Mouse (Mus musculus) fat pad, adult 2 months (tissue): Measurements from ENCODE around the gene As3mt.
A peak's percentile ranks its signal among the peaks of the same experiment; 100 is the strongest.

Source experiments
- DNase-seq: peaks from one replicate; pipeline ENCODE4 v3.0.0-alpha.2; 2011; ENCODE audit warnings: low read depth, low spot score; ENCODE audit errors: extremely low read depth

As3mt gene

GRCm38 (mm10) chr19:46707296-46708151 lies at the start of gene As3mt:
TSS of gene As3mt (plus strand) at chr19:46707458.
- no peak for DNase-seq

- DNase-seq, result no peak
Observed at GRCm38 (mm10) chr19:46658348-46658747, 48.9 kb upstream of the As3mt start.

- no peak for DNase-seq
Observed at GRCm38 (mm10) chr19:46658851-46659250, 48.4 kb upstream of the As3mt start.

- no peak for DNase-seq
Observed at GRCm38 (mm10) chr19:46661511-46661910, 45.7 kb upstream of the As3mt start.

- no peak for DNase-seq
Observed at GRCm38 (mm10) chr19:46662214-46662613, 45.0 kb upstream of the As3mt start.

GRCm38 (mm10) chr19:46662784-46663183 lies 44.5 kb upstream of the As3mt start:
- no peak for DNase-seq

- no peak for DNase-seq
Observed at GRCm38 (mm10) chr19:46665474-46665873, 41.8 kb upstream of the As3mt start.

DNA sequence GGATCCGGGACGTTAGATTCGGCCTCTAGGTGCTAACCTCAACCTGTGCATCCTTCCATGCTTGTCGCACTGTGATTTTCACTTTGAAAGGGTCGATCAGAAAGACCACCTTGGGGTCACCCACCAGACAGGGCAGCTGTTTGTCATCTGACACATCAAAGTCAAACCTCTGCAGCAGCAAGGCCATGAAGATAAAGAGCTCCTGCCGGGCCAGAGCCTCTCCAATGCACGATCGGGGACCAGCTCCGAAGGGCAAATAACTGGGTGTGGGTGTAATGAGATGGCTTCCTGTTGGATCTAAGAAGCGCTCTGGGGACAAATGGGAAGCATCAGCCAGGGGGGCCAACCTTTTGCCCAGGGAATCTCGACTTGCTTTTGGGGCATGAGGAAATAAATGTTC lies 40.0 kb upstream of the As3mt start:
- DNase-seq, result no peak

- no peak for DNase-seq
Observed at GRCm38 (mm10) chr19:46668263-46668662, 39.0 kb upstream of the As3mt start.

DNA sequence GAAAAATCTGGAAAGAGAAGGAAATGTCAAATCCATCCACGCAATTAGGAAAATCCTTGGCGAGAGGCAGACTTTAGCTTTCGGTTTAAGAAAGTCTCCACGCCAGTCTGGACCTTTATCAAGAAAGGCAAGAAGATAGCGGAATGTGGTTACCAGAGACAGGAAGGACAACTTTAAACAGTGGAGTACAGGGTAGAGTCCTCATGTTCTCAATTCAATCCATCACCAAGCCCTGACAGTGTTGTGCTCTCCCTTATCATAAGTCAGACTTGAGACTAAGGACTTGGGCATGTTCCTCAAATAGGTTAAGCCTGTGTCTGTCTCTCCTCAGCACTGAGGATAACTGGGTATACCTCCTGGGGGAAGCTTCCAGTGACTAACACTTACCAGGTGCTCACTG lies 37.5 kb upstream of the As3mt start:
- DNase-seq, result no peak

DNA sequence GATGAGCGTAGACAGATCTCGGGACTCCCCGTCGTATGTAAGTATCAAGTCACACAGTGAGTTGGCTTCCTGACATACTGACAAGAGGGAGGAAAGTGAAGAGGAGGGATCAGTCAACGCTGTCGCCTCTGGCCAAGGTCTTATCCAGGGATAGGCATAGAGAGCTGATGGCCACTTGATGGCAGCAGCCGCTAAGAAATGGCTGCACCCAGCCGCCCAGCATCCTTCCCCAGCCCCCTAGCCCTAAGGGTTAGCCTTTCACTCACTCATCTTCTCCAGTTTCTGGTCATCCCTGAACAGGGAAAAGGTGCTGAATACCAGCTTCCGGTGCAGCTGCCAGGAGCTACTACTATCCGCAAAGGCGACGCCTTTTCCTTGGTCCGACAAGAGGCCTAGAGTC lies 36.6 kb upstream of the As3mt start:
- no peak for DNase-seq

GRCm38 (mm10) chr19:46672766-46673418 lies 34.4 kb upstream of the As3mt start, which contains the start of gene Cyp17a1:
TSS of gene Cyp17a1 (minus strand) at chr19:46673172.
- no peak for DNase-seq

DNA sequence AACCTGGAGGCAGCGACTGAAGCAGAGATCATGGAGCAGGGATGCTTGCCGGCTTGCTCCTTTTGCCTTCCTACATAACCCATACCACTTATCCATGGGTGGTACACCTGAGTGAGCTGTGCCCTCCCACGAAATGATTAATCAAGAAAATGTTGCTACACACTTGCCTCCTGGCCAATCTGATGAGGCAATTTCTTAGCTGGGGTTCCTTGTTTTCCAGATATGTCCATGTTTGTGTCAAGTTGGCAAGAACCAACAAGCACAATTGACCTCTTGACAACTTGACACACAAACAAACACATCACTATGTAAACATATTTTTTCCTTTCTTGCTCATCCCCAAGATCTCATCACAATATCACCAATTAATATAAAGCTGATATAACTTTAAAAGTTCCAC lies 31.6 kb upstream of the As3mt start:
- no peak for DNase-seq

DNA sequence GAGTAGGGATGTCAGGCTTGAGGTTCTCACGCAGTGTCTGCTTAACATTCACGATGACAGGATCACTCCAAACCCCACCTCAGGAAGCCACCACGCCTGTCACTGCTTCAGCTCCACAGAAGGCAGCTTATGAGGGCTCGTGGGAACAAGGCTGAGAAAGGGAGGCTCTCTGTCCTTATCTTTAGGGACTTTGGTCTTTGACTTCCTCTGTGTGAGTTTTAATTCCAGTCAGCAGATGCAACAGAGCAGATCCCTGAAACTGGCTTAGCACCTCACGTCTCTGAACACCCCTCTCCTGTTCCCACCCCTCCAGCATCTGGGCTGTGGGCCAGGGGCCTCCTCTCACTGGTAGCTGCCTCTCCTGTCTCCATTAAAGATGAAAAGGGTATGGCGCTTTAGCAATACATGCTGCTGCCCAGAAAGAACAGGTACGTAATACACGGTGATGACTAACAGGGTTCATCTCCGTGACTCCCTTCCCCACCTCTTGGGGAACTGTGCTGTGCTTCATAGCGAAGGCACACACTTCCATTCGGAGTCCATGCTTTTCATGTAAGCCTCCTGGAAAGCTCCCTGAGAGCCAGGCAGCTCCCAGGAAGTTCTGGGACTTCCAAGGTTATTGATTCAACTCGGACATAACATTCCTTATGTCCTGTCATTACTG lies 27.4 kb upstream of the As3mt start:
- no peak for DNase-seq

DNA sequence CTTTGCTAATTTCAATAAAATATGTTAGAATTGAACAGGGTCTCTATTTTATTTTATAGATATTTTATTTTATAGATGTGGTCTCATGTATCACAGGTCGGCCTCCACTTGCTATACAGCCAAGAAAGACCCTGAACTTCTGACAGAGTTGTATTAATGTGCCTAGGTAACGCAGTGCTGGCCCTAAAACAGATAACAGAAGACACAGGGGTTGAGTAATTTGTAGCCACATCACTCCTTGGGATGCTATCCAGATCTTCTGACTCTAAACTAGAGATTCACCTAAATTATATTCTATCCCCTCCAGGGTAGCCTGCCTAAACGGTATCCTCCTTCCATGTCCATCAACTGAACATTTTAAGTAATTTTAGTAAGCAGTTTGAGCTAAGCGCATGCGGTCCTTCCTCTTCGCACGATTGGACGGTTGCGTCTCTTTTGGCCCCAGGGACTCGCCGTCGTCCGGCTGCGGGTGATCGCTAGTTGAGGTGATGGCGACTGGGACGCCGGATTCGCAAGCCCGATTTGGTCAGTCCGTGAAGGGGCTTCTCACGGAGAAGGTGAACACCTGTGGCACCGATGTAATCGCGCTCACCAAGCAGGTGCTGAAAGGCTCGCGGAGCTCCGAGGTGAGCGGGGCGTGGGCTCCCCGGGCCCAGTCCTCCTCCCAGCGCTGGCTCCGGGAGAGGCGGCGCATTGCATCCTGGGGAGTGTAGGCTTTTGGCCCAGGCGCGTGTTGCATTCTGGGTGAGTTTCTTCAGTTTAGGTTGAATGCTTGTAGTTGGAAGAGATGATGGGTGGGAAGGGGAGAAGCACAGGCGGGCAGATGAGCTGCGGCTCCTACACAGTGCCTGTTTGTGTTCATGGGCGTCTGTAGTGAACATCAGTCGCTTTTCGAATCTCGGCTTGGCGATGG lies 17.5 kb upstream of the As3mt start, which contains the start of gene Borcs7:
Borcs7 (plus strand) TSS at position 447 of the 913 bp plus-strand sequence.
- DNase-seq, result no peak

GRCm38 (mm10) chr19:46690387-46690786 lies 16.9 kb upstream of the As3mt start:
- DNase-seq, result no peak

- no peak for DNase-seq
Observed at GRCm38 (mm10) chr19:46691078-46691477, 16.2 kb upstream of the As3mt start.

- DNase-seq, result no peak
Observed at GRCm38 (mm10) chr19:46693146-46693545, 14.1 kb upstream of the As3mt start.

GRCm38 (mm10) chr19:46696482-46696881 lies 10.8 kb upstream of the As3mt start:
- DNase-seq, result peak; percentile 99

DNA sequence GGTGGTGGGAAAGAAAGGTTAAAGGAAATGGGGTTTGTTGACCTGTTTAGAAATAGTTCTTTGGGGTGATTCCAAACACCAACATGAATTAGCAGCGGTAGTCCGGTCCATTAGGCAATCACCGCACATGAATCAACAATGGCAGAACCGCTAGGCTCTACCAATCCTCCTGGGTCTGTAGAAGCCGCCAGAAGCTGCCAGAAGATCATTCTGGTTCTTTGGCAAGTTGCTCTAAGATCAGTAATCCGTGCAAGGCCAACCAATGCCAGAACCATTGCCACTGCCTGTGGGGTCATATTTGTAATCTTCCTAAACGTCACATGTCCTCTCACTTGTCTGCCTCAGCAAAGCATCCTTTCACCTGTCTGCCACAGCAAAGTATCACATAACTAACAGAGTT lies 10.3 kb upstream of the As3mt start:
- DNase-seq, result peak; percentile 97
